Mouse (Mus musculus) left cerebral cortex, postnatal 10 days (tissue): Measurements from ENCODE around the gene Pcna. TPM values are rescaled to one million over a fixed set of nuclear protein-coding genes. Genes with fewer than 3 reads are reported as not detected.

ENCODE experiments used
- total RNA-seq, 2 experiments: library from RNA; stranded (reverse); gene quantifications; 2 replicates each; pipeline ENCODE4 v1.2.3; 2021

Pcna gene
- total RNA-seq, 2 experiments from 2014 or later = 57.1 to 61.2 TPM

Other genes starting within 250 kb of the Pcna start
- gene Rassf2, start 223.1 kb downstream of the Pcna start, total RNA-seq = 10 to 100 TPM; 28.0 to 30.4 TPM
- gene Slc23a2, start 108.2 kb downstream of the Pcna start, total RNA-seq = 10 to 100 TPM; 99.1 to 99.3 TPM
- 10 to 100 TPM; 27.0 to 30.2 TPM for gene Tmem230, start 5.5 kb downstream of the Pcna start, total RNA-seq
- gene Cds2, start 9.8 kb upstream of the Pcna start, total RNA-seq = 100 to 1,000 TPM; 182 to 191 TPM
- gene Prokr2, start 132.1 kb upstream of the Pcna start, total RNA-seq = 1 to 10 TPM; 4.2 to 8.8 TPM